In genomic region chr2:73003049-73003448, GRCm38 (mm10) we compare ENCODE assay signal across 9 mouse cellular contexts. TPM values are rescaled to one million over a fixed set of nuclear protein-coding genes. Genes with fewer than 3 reads are reported as not detected.
DNase-seq lines count a peak whose midpoint lies in the region; ATAC-seq and TF ChIP-seq lines count a peak whose summit lies in the region.
"Had no signal": no experiment of that assay in that cellular context is flagged by ENCODE, and none has a peak within 500 bp of the region (broad histone marks: within the 10 kb centered on the region; RNA-seq: fewer than 3 reads in every experiment).

No protein-coding gene starts in this region.

- TF ChIP-seq EP300 in MEL (IDR thresholded peaks at IDR 0.05; ENCODE audit: low read depth in 1 of 2, low read length in 2 of 2), result peak; percentile 32 to 50

- peaks cover 20 to 44% of the 10 kb centered on the region in 2 experiments for H3K4me1 ChIP-seq in MEL (ENCODE audit: control insufficient read depth in 1 of 2, insufficient read depth in 2 of 2, low read length in 2 of 2)
- peaks cover 18% of the 10 kb centered on the region for H3K4me1 ChIP-seq in kidney, embryonic 16.5 days (ENCODE audit: insufficient read depth, low read length)

- no peak for ATAC-seq in kidney, embryonic 16.5 days (ENCODE audit: low FRiP score, low TSS enrichment)

- H3K79me2 ChIP-seq in MEL (ENCODE audit: control insufficient read depth, insufficient read depth, low read length, poor library complexity), result no peaks in the 10 kb centered on the region
- no peaks in the 10 kb centered on the region for H3K79me2 ChIP-seq in macrophage (ENCODE audit: inconsistent target)

- peak overlapping the region; percentile 69 for H3K27ac ChIP-seq in MEL (ENCODE audit: control insufficient read depth, low read depth, low read length)
- H3K27ac ChIP-seq in kidney, embryonic 16.5 days (ENCODE audit: low read length), result peak overlapping the region; percentile 66; the same call in 1 of the 2 replicates
- H3K27ac ChIP-seq in macrophage, result peak overlapping the region; percentile 99

- no peak for TF ChIP-seq CTCF in MEL (IDR thresholded peaks at IDR 0.05 in 2 of 3, conservative IDR thresholded peaks at IDR 0.05 in 1 of 3; ENCODE audit: control insufficient read depth in 1 of 3, insufficient read depth in 1 of 3, low read depth in 2 of 3, low read length in 3 of 3, poor library complexity in 1 of 3, severe bottlenecking in 1 of 3)

- no peaks in the 10 kb centered on the region for H3K27me3 ChIP-seq in MEL (ENCODE audit: control insufficient read depth in 1 of 2, insufficient read depth in 2 of 2, low read length in 2 of 2)
- no peaks in the 10 kb centered on the region for H3K27me3 ChIP-seq in kidney, embryonic 16.5 days (ENCODE audit: insufficient read depth, low read length)

- no peak for TF ChIP-seq RAD21 in MEL (IDR thresholded peaks at IDR 0.05; ENCODE audit: low read depth, low read length)

- no peaks in the 10 kb centered on the region for H3K9me3 ChIP-seq in MEL (replicated peaks; ENCODE audit: insufficient read depth, low read length)
- H3K9me3 ChIP-seq in kidney, embryonic 16.5 days (ENCODE audit: low read length), result no peaks in the 10 kb centered on the region

- WGBS in kidney, embryonic 16.5 days, result 36% methylated on average over 12 of the region's 12 CpGs
- WGBS in macrophage (ENCODE audit: missing documents), result 0% methylated on average over 6 of the region's 12 CpGs

- H3K4me2 ChIP-seq in kidney, embryonic 16.5 days (replicated peaks; ENCODE audit: low read depth, low read length), result peak overlapping the region; percentile 46; the same call in 1 of the 2 replicates

- H3K36me3 ChIP-seq in MEL (ENCODE audit: control insufficient read depth in 1 of 2, insufficient read depth in 2 of 2, low read length in 2 of 2) (peaks cover 0 to 33% of the 10 kb centered on the region in 2 experiments; a peak in 2 of 4 replicates), macrophage (ENCODE audit: inconsistent target) (no peaks in the 10 kb centered on the region)
- H3K36me3 ChIP-seq in kidney, embryonic 16.5 days (ENCODE audit: insufficient read depth, low read length), result no peaks in the 10 kb centered on the region

- H3K4me3 ChIP-seq in MEL (ENCODE audit: control insufficient read depth in 1 of 2, insufficient read depth in 1 of 2, low read depth in 2 of 2, low read length in 2 of 2), result peak overlapping the region; percentile 48 to 66
- H3K4me3 ChIP-seq in kidney, embryonic 16.5 days (ENCODE audit: low read length), result no peak overlapping the region
- H3K4me3 ChIP-seq in macrophage (ENCODE audit: inconsistent target), result no peak overlapping the region; the same call in 1 of the 2 replicates

- H3K9ac ChIP-seq in MEL (ENCODE audit: control insufficient read depth, low read depth, low read length, poor library complexity, severe bottlenecking), result peak overlapping the region; percentile 50
- H3K9ac ChIP-seq in kidney, embryonic 16.5 days (replicated peaks; ENCODE audit: low read length), result 0 out of 2 replicates have a peak overlapping the region, but pooled peaks have one; percentile 24

- peak; percentile 42 for DNase-seq in adrenal gland, adult 2 months
- no peak for DNase-seq in adrenal gland, postnatal 25 days
- peak; percentile 92 for DNase-seq in MEL (ENCODE audit: low read depth, low spot score)
- DNase-seq in gastrocnemius, postnatal 4 days (ENCODE audit: low spot score in 2 of 2), result peak; percentile 33 to 62
- DNase-seq in thymus, postnatal 14 days, result peak; percentile 83
- DNase-seq in left cerebral cortex, adult 11 months (ENCODE audit: low spot score), result no peak

- TF ChIP-seq POLR2A in MEL (IDR thresholded peaks at IDR 0.05; ENCODE audit: control insufficient read depth in 1 of 2, insufficient read depth in 1 of 2, low read depth in 1 of 2, low read length in 2 of 2, poor library complexity in 1 of 2), result peak; percentile 44 to 55; a peak in 2 of 4 replicates

TF ChIP-seq in MEL, 35 proteins besides CTCF, POLR2A, EP300 and RAD21 (continues in another document):
- peak; percentile 42; the same call in 1 of the 2 replicates for TF ChIP-seq BHLHE40 (IDR thresholded peaks at IDR 0.05; ENCODE audit: borderline replicate concordance, low read depth, low read length)
- peak; percentile 57; the same call in 1 of the 2 replicates for TF ChIP-seq HCFC1 (IDR thresholded peaks at IDR 0.05; ENCODE audit: low read depth, low read length)
- TF ChIP-seq CHD2 (IDR thresholded peaks at IDR 0.05; ENCODE audit: low read length), result no peak
- TF ChIP-seq ETS1 (IDR thresholded peaks at IDR 0.05; ENCODE audit: low read depth, low read length), result peak; percentile 78
- TF ChIP-seq MYC (IDR thresholded peaks at IDR 0.05; ENCODE audit: low read depth, low read length), result no peak
- 0 out of 2 replicates have a peak, but pooled peaks have one; percentile 46 for TF ChIP-seq ELF1 (IDR thresholded peaks at IDR 0.05; ENCODE audit: low read depth, low read length)
- TF ChIP-seq USF2 (IDR thresholded peaks at IDR 0.05; ENCODE audit: borderline replicate concordance in 1 of 2, insufficient read depth in 1 of 2, low read depth in 1 of 2, low read length in 2 of 2), result no peak
- TF ChIP-seq MXI1 (IDR thresholded peaks at IDR 0.05; ENCODE audit: low read depth, low read length), result peak; percentile 64
- TF ChIP-seq KAT2A (conservative IDR thresholded peaks at IDR 0.05; ENCODE audit: low read depth, low read length), result no peak
- peak; percentile 57; the same call in 1 of the 2 replicates for TF ChIP-seq RCOR1 (IDR thresholded peaks at IDR 0.05; ENCODE audit: low read depth, low read length)
- TF ChIP-seq USF1 (IDR thresholded peaks at IDR 0.05; ENCODE audit: low read depth, low read length), result no peak
- TF ChIP-seq MAFK (IDR thresholded peaks at IDR 0.05; ENCODE audit: borderline replicate concordance, low read depth, low read length), result no peak
- TF ChIP-seq MEF2A (IDR thresholded peaks at IDR 0.05; ENCODE audit: extremely low read depth, insufficient replicate concordance, low read depth, low read length, poor library complexity, severe bottlenecking), result no peak
- TF ChIP-seq TBP (IDR thresholded peaks at IDR 0.05; ENCODE audit: low read depth, low read length), result peak; percentile 64; the same call in 1 of the 2 replicates
- 0 out of 2 replicates have a peak, but pooled peaks have one; percentile 6 for TF ChIP-seq TAL1 (IDR thresholded peaks at IDR 0.05; ENCODE audit: low read length)
- TF ChIP-seq ZC3H11A (IDR thresholded peaks at IDR 0.05; ENCODE audit: low read depth, low read length), result no peak
- 0 out of 2 replicates have a peak, but pooled peaks have one; percentile 15 for TF ChIP-seq NRF1 (IDR thresholded peaks at IDR 0.05; ENCODE audit: insufficient read depth, low read depth, low read length, poor library complexity, severe bottlenecking)
- TF ChIP-seq POLR2AphosphoS5 (IDR thresholded peaks at IDR 0.05; ENCODE audit: borderline replicate concordance, low read depth, low read length), result no peak
- no peak; the same call in 1 of the 2 replicates for TF ChIP-seq MAZ (IDR thresholded peaks at IDR 0.05; ENCODE audit: low read depth, low read length)
- peak; percentile 44; the same call in 1 of the 2 replicates for TF ChIP-seq NELFE (IDR thresholded peaks at IDR 0.05; ENCODE audit: low read depth, low read length)
- TF ChIP-seq ZKSCAN1 (IDR thresholded peaks at IDR 0.05; ENCODE audit: low read depth, low read length), result no peak
- peak; percentile 65; the same call in 1 of the 2 replicates for TF ChIP-seq ZMIZ1 (IDR thresholded peaks at IDR 0.05; ENCODE audit: low read depth, low read length)
- TF ChIP-seq SMC3 (IDR thresholded peaks at IDR 0.05; ENCODE audit: low read depth, low read length), result no peak
- peak; percentile 46; the same call in 1 of the 2 replicates for TF ChIP-seq TCF12 (IDR thresholded peaks at IDR 0.05; ENCODE audit: low read depth, low read length)
- TF ChIP-seq POLR2AphosphoS2 (IDR thresholded peaks at IDR 0.05; ENCODE audit: low read length), result 0 out of 2 replicates have a peak, but pooled peaks have one; percentile 31
- peak; percentile 51; the same call in 1 of the 2 replicates for TF ChIP-seq SIN3A (IDR thresholded peaks at IDR 0.05; ENCODE audit: low read length)
- TF ChIP-seq E2F4 (IDR thresholded peaks at IDR 0.05; ENCODE audit: borderline replicate concordance, low read depth, low read length), result no peak
- peak; percentile 45; the same call in 1 of the 2 replicates for TF ChIP-seq MAX (IDR thresholded peaks at IDR 0.05; ENCODE audit: low read length)
- no peak for TF ChIP-seq MYB (IDR thresholded peaks at IDR 0.05; ENCODE audit: low read depth, low read length)
- TF ChIP-seq ZNF384 (IDR thresholded peaks at IDR 0.05; ENCODE audit: low read depth, low read length), result no peak
- no peak for TF ChIP-seq UBTF (IDR thresholded peaks at IDR 0.05; ENCODE audit: borderline replicate concordance, insufficient read depth, low read depth, low read length)

RNA-seq across cellular contexts. Expression of gene Gm11084, which starts 16.5 kb away (rescaled TPM):
- not detected for total RNA-seq in adrenal gland, adult 2 months (2021)
- not detected in 2 replicates for polyA plus RNA-seq in adrenal gland, adult 2 months (2012; rRNA removed)
- total RNA-seq in adrenal gland, postnatal 25 days (2021), result not detected in 2 replicates
- total RNA-seq in MEL (2012; rRNA removed), result not detected in 2 replicates
- polyA plus RNA-seq in MEL (2012; ENCODE audit: insufficient read depth in 1 of 2, insufficient read length in 2 of 2, low read depth in 1 of 2, low replicate concordance in 2 of 2, missing spikeins in 1 of 2) (not detected), macrophage (2018) (not detected in 3 replicates)
- total RNA-seq in gastrocnemius, postnatal 4 days (2021), result not detected
- polyA plus RNA-seq in kidney, embryonic 16.5 days (2015; fragmentation: Nextera tagmentation; extraction: Ambion mirVana), result not detected in 2 replicates
- total RNA-seq in macrophage (2018; cell fraction: chromatin; rRNA removed), result not detected
- total RNA-seq in macrophage (2018; cell fraction: cytosol; rRNA removed), result not detected
- not detected for total RNA-seq in macrophage (2018; cell fraction: nucleus; rRNA removed)
- polyA plus RNA-seq: neural tube, embryonic 11.5 days had no signal

RNA-seq across cellular contexts. Expression of gene Sp3, which starts 22.8 kb away (rescaled TPM):
- total RNA-seq in adrenal gland, adult 2 months (2021), result 10 to 100 TPM; 53.8 to 62.2 TPM
- polyA plus RNA-seq in adrenal gland, adult 2 months (2012; rRNA removed), result 12.0 and 12.1 TPM in 2 replicates
- 68.4 and 70.6 TPM in 2 replicates for total RNA-seq in adrenal gland, postnatal 25 days (2021)
- 34.9 and 36.1 TPM in 2 replicates for total RNA-seq in MEL (2012; rRNA removed)
- 100 to 1,000 TPM in 1 of 2 experiments, 10 to 100 TPM in 1; 27.8 to 299 TPM for polyA plus RNA-seq in MEL (2012; ENCODE audit: insufficient read depth in 1 of 2, insufficient read length in 2 of 2, low read depth in 1 of 2, low replicate concordance in 2 of 2, missing spikeins in 1 of 2)
- 10 to 100 TPM; 63.8 to 69.6 TPM for total RNA-seq in gastrocnemius, postnatal 4 days (2021)
- polyA plus RNA-seq in kidney, embryonic 16.5 days (2015; fragmentation: Nextera tagmentation; extraction: Ambion mirVana), result 44.6 and 47.3 TPM in 2 replicates
- 100 to 1,000 TPM in 15 of 26 experiments, 10 to 100 TPM in 11; 30.7 to 237 (median 121) TPM for total RNA-seq in macrophage (2018; cell fraction: chromatin; rRNA removed)
- total RNA-seq in macrophage (2018; cell fraction: cytosol; rRNA removed), result 10 to 100 TPM; 21.0 to 83.6 (median 68.2) TPM
- total RNA-seq in macrophage (2018; cell fraction: nucleus; rRNA removed), result 100 to 1,000 TPM in 11 of 26 experiments, 10 to 100 TPM in 15; 32.4 to 243 (median 74.9) TPM
- 49.5 to 59.1 TPM (median 51.3 TPM) in 3 replicates for polyA plus RNA-seq in macrophage (2018)

Comparison
In these comparisons a context has a peak if more than half of its experiments do, and no peak if none do; other contexts are left out.
1. DNase-seq: peak in adrenal gland, adult 2 months (single experiment), MEL (single experiment), gastrocnemius, postnatal 4 days (2 of 2) and thymus, postnatal 14 days (single experiment); none in adrenal gland, postnatal 25 days (single experiment) and left cerebral cortex, adult 11 months (single experiment).
2. H3K4me3 ChIP-seq: peak in MEL (2 of 2); none in kidney, embryonic 16.5 days (single experiment) and macrophage (single experiment).
3. Peak in every context shown above with its lines, with median percentiles within 50 percentile points of each other: H3K27ac ChIP-seq.